Mouse (Mus musculus) forebrain, postnatal 0 days (tissue): Measurements from ENCODE around the gene Tmprss6. TPM values are rescaled to one million over a fixed set of nuclear protein-coding genes. Genes with fewer than 3 reads are reported as not detected.

Experiments used
- ATAC-seq: fragments of 200-750 bp; cut with Nextera tagmentation; 2 replicates; pipeline ENCODE4 v1.8.0; 2017; ENCODE audit warnings: mild to moderate bottlenecking, moderate library complexity
- DNase-seq: peaks from one replicate; pipeline ENCODE4 v3.0.0-alpha.2; 2015
- H3K27ac ChIP-seq: fragments of 300-500 bp; sonication (generic); 2 replicates; pipeline ENCODE4 v1.5.1; 2014; ENCODE audit warnings: low read depth, mild to moderate bottlenecking, antibody characterized with exemption, low read length, moderate library complexity, mixed read lengths
- H3K27me3 ChIP-seq: fragments of 300-500 bp; sonication (generic); 2 replicates; pipeline ENCODE4 v1.6.1; 2014; ENCODE audit warnings: mild to moderate bottlenecking, low read length, mixed read lengths; ENCODE audit not compliant: insufficient read depth
- H3K36me3 ChIP-seq: fragments of 300-500 bp; sonication (generic); 2 replicates; pipeline ENCODE4 v1.6.1; 2014; ENCODE audit warnings: mild to moderate bottlenecking, moderate library complexity; ENCODE audit not compliant: insufficient read depth
- H3K4me1 ChIP-seq: fragments of 300-500 bp; sonication (generic); 2 replicates; pipeline ENCODE4 v1.6.1; 2014; ENCODE audit warnings: antibody characterized with exemption; ENCODE audit not compliant: insufficient read depth
- H3K4me2 ChIP-seq: fragments of 300-500 bp; sonication (generic); 2 replicates; pipeline ENCODE4 v1.6.1; 2014; ENCODE audit warnings: low read depth, mild to moderate bottlenecking, moderate library complexity
- H3K4me3 ChIP-seq: fragments of 300-500 bp; sonication (generic); 2 replicates; pipeline ENCODE4 v1.5.1; 2014; ENCODE audit warnings: low read depth, low read length, mixed read lengths
- H3K9ac ChIP-seq: fragments of 300-500 bp; sonication (generic); 2 replicates; pipeline ENCODE4 v1.6.1; 2014; ENCODE audit warnings: mild to moderate bottlenecking
- H3K9me3 ChIP-seq: fragments of 300-500 bp; sonication (generic); 2 replicates; pipeline ENCODE4 v1.6.1; 2016; ENCODE audit warnings: low read length
- CTCF ChIP-seq: sonication (generic); IDR thresholded peaks from 2 replicates; pipeline ENCODE4 v1.5.1; 2016; ENCODE audit warnings: antibody characterized with exemption, control low read depth, low read depth
- WGBS: fragments of 180-500 bp; shearing (Covaris S2); extraction: QIAGEN DNeasy Blood & Tissue Kit; methylation state at CpG from one replicate; pipeline ENCODE4 v1.1.7; 2014; 5-methylcytosine and 5-hydroxymethylcytosine counted together
- polyA plus RNA-seq: library from polyadenylated mRNA; unstranded; fragments of >200 nt; fragmentation: Nextera tagmentation; extraction: Ambion mirVana; gene quantifications from 2 replicates; pipeline ENCODE4 v1.2.1, GENCODE M21; 2015
- total RNA-seq: library from RNA; depleted of rRNA; stranded (reverse); fragments of >200 nt; gene quantifications from 2 replicates; pipeline ENCODE4 v1.2.3, GENCODE M21; 2014

Gene Tmprss6
- total and polyA plus RNA-seq, 2 experiments from 2014 or later, result 0.07 to 0.19 TPM

DNA sequence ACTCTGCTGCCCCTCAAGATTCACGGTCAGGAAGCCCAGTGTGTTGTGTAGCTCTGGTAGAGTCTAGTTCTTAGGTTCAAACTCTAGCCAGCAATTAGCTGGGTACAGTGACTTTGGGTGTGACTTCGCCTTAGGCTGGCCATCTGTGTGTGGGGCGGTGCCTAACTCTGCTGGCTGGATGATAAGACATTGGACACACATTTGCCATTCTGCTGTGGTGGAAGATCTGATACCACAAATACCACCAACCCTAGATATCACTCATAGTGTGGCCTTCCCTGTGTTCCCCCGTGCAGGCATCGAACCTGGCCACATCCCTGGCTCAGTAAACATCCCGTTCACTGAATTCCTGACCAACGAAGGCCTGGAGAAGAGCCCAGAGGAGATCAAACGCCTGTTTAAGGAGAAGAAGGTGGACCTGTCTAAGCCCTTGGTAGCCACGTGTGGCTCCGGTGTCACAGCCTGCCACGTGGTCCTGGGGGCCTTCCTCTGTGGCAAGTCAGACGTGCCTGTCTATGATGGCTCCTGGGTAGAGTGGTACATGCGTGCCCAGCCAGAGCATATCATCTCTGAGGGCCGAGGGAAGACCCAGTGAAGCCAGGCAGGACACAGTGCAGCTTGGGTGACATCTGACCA lies 55.2 kb downstream of the Tmprss6 start:
- 91% methylated on average over 14 of the region's 14 CpGs for WGBS
- no peak for TF ChIP-seq CTCF
- DNase-seq (no peak), ATAC-seq (no peak)
- Histone ChIP-seq H3K4me1 (no peaks in the 10 kb centered on the region), H3K4me2 (no peak overlapping the region), H3K27ac (no peak overlapping the region), H3K4me3 (no peak overlapping the region), H3K9ac (no peak overlapping the region), H3K36me3 (peaks cover 13% of the 10 kb centered on the region; the same call in 1 of the 2 replicates), H3K27me3 (peaks cover 6% of the 10 kb centered on the region; the same call in 1 of the 2 replicates), H3K9me3 (no peaks in the 10 kb centered on the region)

DNA sequence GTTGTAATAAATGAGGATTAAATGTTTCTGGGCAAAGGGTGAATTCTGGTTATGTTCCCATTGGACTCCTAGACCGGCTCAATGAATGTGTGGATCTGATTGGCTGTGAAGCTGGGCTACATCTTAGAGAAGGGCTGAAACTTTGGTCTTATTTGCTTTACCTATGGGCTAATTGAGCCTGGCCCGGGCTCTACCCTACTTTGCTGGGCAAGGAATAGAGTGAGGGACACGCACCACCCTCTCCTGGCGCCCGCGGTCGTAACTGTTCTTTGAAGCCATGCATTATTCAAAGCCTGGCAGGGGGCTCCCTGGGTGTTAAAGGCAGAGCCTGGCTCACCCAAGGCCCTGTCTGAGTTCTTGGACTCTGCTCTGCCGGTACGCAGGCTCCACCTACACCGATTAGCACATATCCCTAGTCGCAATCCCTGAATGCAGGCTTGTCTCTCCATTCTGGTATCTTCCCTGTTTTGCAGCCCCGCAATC lies 58.8 kb downstream of the Tmprss6 start:
- no peak for TF ChIP-seq CTCF
- DNase-seq (no peak), ATAC-seq (no peak)
- H3K27ac ChIP-seq, result no peak overlapping the region
- H3K9me3 ChIP-seq, result no peaks in the 10 kb centered on the region
- 10% methylated on average over 12 of the region's 12 CpGs for WGBS
- H3K36me3 ChIP-seq, result peaks cover 13% of the 10 kb centered on the region; the same call in 1 of the 2 replicates
- peak overlapping the region; percentile 22 for H3K4me3 ChIP-seq
- H3K4me1 ChIP-seq, result peaks cover 14% of the 10 kb centered on the region; the same call in 1 of the 2 replicates
- peak overlapping the region; percentile 38 for H3K4me2 ChIP-seq
- H3K9ac ChIP-seq, result no peak overlapping the region
- peaks cover 6% of the 10 kb centered on the region; the same call in 1 of the 2 replicates for H3K27me3 ChIP-seq

DNA sequence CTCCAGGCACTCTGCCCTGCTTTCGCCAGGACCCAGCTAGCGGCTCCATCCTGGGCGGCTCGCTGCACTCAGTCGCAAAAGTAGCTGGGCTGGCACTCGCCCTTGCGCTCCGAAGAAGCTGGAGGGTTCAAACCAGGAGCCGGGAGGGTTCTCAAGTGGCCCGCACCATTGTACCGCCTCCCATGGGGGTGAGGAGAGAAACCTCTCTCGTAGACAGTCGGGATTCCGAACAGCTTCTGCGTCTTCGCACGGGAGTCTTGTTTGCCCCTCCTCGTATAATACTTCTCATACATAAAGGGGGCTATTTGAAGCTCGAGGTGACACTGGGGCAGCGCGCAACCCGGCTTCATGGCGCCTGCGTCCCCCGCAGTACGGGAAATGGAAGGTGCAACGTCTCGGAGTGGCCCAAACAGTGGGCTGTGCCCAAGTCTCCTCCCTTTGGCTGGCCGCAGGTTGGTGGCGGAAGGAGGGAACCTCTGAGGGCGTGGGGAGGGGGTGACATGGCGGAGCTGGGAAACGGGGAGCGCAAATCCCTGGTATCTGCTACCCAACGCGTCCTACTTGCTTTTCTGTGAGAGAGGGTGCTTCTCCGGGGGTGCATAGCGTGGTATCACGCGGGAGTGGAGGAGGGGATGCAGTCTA lies 62.0 kb downstream of the Tmprss6 start, which contains the start of gene Mpst:
Mpst (plus strand) TSS at position 124 of the 642 bp plus-strand sequence.
- ATAC-seq (peak; percentile 87), DNase-seq (peak; percentile 94)
- H3K4me2 ChIP-seq, result peak within 1 kb of the TSS; percentile 86
- H3K27me3 ChIP-seq, result peaks cover 6% of the 10 kb centered on the region; the same call in 1 of the 2 replicates
- under 1% methylated on average over 40 of the region's 40 CpGs for WGBS
- H3K4me3 ChIP-seq, result peak within 1 kb of the TSS; percentile 68
- peak within 1 kb of the TSS; percentile 94 for H3K27ac ChIP-seq
- peak within 1 kb of the TSS; percentile 72 for H3K9ac ChIP-seq
- peaks cover 7% of the 10 kb centered on the region; the same call in 1 of the 2 replicates for H3K36me3 ChIP-seq
- no peak for TF ChIP-seq CTCF
- no peaks in the 10 kb centered on the region for H3K9me3 ChIP-seq
- peaks cover 14% of the 10 kb centered on the region; the same call in 1 of the 2 replicates for H3K4me1 ChIP-seq

DNA sequence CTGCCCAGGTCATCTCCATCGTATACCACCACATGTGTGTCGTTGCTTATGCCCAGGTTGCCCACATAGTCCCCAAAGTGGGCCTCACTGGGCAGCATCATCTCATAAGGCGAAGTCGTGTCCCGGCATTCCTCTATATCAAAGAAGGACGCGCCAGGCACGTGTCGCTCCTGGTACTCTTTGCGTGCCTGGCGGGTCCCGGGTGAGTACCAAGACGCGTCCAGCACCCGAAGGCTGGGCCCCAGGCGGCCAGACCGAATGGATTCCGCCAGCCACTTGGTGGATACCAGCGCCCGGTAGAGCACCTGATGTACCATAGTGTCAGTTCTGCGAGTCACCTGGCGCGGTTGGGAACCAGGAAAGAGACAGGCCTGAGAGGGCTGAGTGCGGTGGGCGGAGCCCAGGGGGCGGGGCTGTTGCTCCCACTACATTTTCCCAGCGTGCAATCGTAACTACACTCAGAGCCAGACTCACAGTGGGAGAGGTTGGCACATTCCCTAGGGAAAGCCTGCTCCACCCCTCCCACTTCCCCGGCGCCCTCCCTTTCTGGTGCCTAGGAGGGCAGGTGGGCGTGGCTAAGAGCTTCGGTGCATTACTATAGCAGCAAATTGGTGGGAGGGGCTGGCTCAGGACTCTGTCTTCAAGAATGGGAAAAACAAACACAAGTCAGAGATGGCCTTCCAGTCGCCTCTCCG lies 62.8 kb downstream of the Tmprss6 start, which contains the start of gene Tst:
Tst (minus strand) TSS at position 391 of the 695 bp plus-strand sequence.
- Histone ChIP-seq H3K27me3 (peaks cover 6% of the 10 kb centered on the region; the same call in 1 of the 2 replicates), H3K4me2 (peak within 1 kb of the TSS; percentile 86), H3K9ac (peak within 1 kb of the TSS; percentile 72), H3K27ac (peak within 1 kb of the TSS; percentile 94), H3K9me3 (no peaks in the 10 kb centered on the region), H3K4me1 (peaks cover 14% of the 10 kb centered on the region; the same call in 1 of the 2 replicates), H3K4me3 (peak within 1 kb of the TSS; percentile 68), H3K36me3 (peaks cover 3% of the 10 kb centered on the region; the same call in 1 of the 2 replicates)
- DNase-seq (peak; percentile 92), ATAC-seq (peak; percentile 78)
- no peak for TF ChIP-seq CTCF
- WGBS, result under 1% methylated on average over 34 of the region's 34 CpGs

DNA sequence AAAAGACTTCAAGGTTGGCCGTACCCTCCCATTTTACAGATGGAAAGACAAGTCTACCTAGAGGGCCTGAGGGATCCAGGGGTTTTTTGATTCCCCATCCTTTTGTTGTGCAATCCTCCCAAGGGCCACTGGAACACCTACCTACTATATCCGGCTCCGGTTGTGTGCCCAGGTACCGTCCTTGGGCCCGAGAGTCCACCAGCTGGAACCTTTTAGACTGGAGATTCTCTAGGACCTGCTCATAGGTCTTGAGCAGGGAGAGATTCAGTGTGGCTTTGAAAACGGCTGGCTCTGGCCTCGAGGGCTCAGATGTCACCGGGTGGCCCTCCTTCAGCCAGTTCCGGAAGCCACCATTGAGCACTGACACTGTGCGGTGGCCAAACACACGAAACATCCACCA lies 63.3 kb downstream of the Tmprss6 start:
- Histone ChIP-seq H3K27me3 (peaks cover 6% of the 10 kb centered on the region; the same call in 1 of the 2 replicates), H3K4me1 (peaks cover 14% of the 10 kb centered on the region; the same call in 1 of the 2 replicates), H3K27ac (peak overlapping the region; percentile 94; the same call in 1 of the 2 replicates), H3K4me3 (peak overlapping the region; percentile 68), H3K9ac (peak overlapping the region; percentile 72), H3K36me3 (no peaks in the 10 kb centered on the region), H3K4me2 (peak overlapping the region; percentile 86), H3K9me3 (no peaks in the 10 kb centered on the region)
- DNase-seq (no peak), ATAC-seq (no peak)
- 51% methylated on average over 11 of the region's 11 CpGs for WGBS
- no peak for TF ChIP-seq CTCF

DNA sequence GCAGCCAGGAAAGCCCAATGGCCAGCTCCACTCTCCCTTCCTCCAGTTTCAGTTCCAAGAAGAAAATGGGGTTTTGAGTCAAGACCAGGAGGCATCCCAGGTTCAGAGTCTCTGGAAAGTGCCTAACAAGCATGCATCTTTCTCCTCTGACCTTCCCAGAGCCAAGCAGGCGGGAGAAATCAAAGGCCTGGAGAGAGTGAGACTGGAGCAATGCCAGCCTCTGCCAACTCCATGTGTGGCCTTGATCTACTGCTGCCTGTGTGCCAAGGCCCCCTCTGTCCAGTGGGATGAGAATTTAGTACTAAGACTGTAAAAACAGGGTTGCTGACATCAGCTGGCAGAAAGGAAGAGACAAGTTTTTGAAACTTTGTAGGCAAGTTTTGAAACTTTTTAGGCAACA lies 64.5 kb downstream of the Tmprss6 start:
- no peak for ATAC-seq
- Histone ChIP-seq H3K27ac (peak overlapping the region; percentile 54), H3K9me3 (no peaks in the 10 kb centered on the region), H3K27me3 (peaks cover 2% of the 10 kb centered on the region; the same call in 1 of the 2 replicates), H3K9ac (no peak overlapping the region), H3K4me3 (no peak overlapping the region), H3K4me1 (peaks cover 14% of the 10 kb centered on the region; the same call in 1 of the 2 replicates), H3K4me2 (no peak overlapping the region), H3K36me3 (0 out of 2 replicates have a peak, but pooled peaks cover 4% of the 10 kb centered on the region)
- WGBS, result 35% methylated on average over 1 of the region's 1 CpGs
- TF ChIP-seq CTCF, result no peak
- DNase-seq, result peak; percentile 60
